ENCODE assay signal across 8 mouse cellular contexts in the genomic region with DNA sequence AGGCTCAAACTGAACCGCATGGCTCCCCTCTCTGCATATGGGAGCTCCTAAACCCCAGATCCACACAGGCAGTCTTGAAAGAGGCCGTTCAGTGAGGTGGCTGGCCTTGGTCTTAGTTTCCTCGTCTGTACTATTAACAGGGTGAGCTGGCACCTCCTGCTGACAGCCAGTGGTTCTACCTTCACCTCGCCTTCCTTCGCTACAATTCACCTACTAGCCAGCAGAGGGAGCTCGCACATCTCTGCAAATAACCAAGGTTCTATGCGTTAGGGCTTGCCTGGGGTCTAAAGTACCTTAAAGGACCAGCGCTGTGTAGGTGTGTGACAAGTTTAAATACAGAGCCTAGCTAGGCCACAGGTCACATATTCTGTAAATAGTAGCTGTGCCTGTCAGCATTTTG. TPM values are rescaled to one million over a fixed set of nuclear protein-coding genes. Genes with fewer than 3 reads are reported as not detected.
DNase-seq lines count a peak whose midpoint lies in the region; ATAC-seq and TF ChIP-seq lines count a peak whose summit lies in the region.

No protein-coding gene starts in this region.

- intact Hi-C loops in gastrocnemius, adult 2 months (cut with DNase I) = loop anchor here (1.0 to 5.0 kb wide), 2 partner anchors 51 to 280 kb away; a partner anchor contains a TSS

- no peak overlapping the region for H3K4me3 ChIP-seq in gastrocnemius, adult 2 months

- H3K27ac ChIP-seq in gastrocnemius, adult 2 months = no peak overlapping the region

- peak; percentile 93 for ATAC-seq in megakaryocyte, adult 5-6 weeks (ENCODE audit: poor library complexity, severe bottlenecking)

- peak; percentile 99 for TF ChIP-seq CTCF in gastrocnemius, adult 2 months (IDR thresholded peaks at IDR 0.05)

- peak; percentile 94 for DNase-seq in ZHBTc4 (ENCODE audit: low read depth, low spot score)
- peak; percentile 54 to 84 for DNase-seq in cerebellum, postnatal 4 days (ENCODE audit: low spot score in 2 of 2)
- DNase-seq in gastrocnemius, adult 2 months = peak; percentile 86
- DNase-seq in induced T-regulatory cell, adult 2 months (ENCODE audit: low read depth) = peak; percentile 96
- DNase-seq in left cerebral cortex, adult 8-10 months (ENCODE audit: low spot score in 2 of 2) = peak; percentile 77 to 85
- DNase-seq in right cerebral cortex, adult 2 months (ENCODE audit: low spot score in 2 of 2) = peak; percentile 94 to 95
- peak; percentile 51 for DNase-seq in urinary bladder, postnatal 10 days (ENCODE audit: low spot score)

RNA-seq across cellular contexts. Expression of a gene that starts 9.9 kb away (rescaled TPM):
- not detected for total RNA-seq in gastrocnemius, adult 2 months (2021)
- total RNA-seq in left cerebral cortex, adult 8-10 months (2022) = not detected
- total RNA-seq in megakaryocyte, adult 5-6 weeks (2015) = not detected in 2 replicates
- total RNA-seq in megakaryocyte, adult 5-6 weeks (2017) = not detected in 2 replicates

RNA-seq across cellular contexts. Expression of a gene that starts 28.5 kb away (rescaled TPM):
- 10 to 100 TPM; 74.7 to 87.2 TPM for total RNA-seq in gastrocnemius, adult 2 months (2021)
- 100 to 1,000 TPM; 212 to 271 (median 244) TPM for total RNA-seq in left cerebral cortex, adult 8-10 months (2022)
- total RNA-seq in megakaryocyte, adult 5-6 weeks (2015) = 4.7 and 15.4 TPM in 2 replicates
- 2.5 and 3.5 TPM in 2 replicates for total RNA-seq in megakaryocyte, adult 5-6 weeks (2017)

Comparison
In these comparisons a context has a peak if more than half of its experiments do, and no peak if none do; other contexts are left out.
1. RNA of a gene that starts 28.5 kb away (total RNA-seq): 212 to 271 TPM in left cerebral cortex, adult 8-10 months and 74.7 to 87.2 TPM in gastrocnemius, adult 2 months; 2.5 to 15.4 TPM in megakaryocyte, adult 5-6 weeks; every median in the first group is over 4 times any median in the second.
2. Peak in every context shown above with its lines, with median percentiles within 50 percentile points of each other: DNase-seq.